Mouse (Mus musculus) bone marrow, adult 2 months (tissue): ENCODE results near the gene Slc25a16.

ENCODE experiments used
- CTCF ChIP-seq: fragments of 200-500 bp; IDR thresholded peaks from 2 replicates; pipeline ENCODE4 v1.5.1; 2011; ENCODE audit warnings: low read length, control low read depth; ENCODE audit not compliant: control insufficient read depth, insufficient read depth
- POLR2A ChIP-seq: fragments of 200-500 bp; IDR thresholded peaks from 2 replicates; pipeline ENCODE4 v1.6.1; 2011; ENCODE audit warnings: low read depth, mild to moderate bottlenecking, control low read depth, low read length, borderline replicate concordance; ENCODE audit not compliant: control insufficient read depth

DNA sequence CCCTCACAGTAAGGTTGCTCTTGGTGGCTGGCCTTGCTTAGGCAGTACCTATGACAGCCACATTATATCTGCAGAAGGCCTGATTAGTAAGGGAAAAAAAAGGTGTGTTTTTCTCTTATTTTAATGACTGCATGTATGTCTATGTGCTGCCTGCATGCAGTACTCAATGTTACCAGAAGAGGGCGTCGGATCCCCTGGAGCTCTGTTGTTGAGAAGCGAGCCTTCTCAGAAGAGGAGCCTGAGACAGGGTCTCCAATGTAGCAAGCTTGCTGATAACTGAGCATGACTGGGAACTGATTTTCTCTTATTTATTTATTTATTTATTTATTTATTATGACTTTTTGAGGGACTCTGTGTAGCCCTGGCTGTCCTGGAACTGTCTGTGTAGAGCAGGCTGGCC, 66.9 kb downstream of the Slc25a16 start:
- TF ChIP-seq CTCF (peak; percentile 47), POLR2A (no peak)
